Mouse (Mus musculus): ENCODE data around the gene Gm28778. TPM values are rescaled to one million over a fixed set of nuclear protein-coding genes. Genes with fewer than 3 reads are reported as not detected.
"Not testable (repeated sequence)": the region's sequence is repeated elsewhere in the genome, so short reads cannot be mapped to it uniquely, and the experiment has no call there.

The Gm28778 gene
- total RNA-seq (2021) = 1 to 10 TPM; 1.5 to 2.0 TPM
- long read RNA-seq, experiment 1, partial matches to known transcripts = 0 of 4 reads
- long read RNA-seq, experiment 1, other reads (novel, unspliced or antisense) = 4 of 4 reads
- long read RNA-seq, experiment 2 = 0 reads

DNA sequence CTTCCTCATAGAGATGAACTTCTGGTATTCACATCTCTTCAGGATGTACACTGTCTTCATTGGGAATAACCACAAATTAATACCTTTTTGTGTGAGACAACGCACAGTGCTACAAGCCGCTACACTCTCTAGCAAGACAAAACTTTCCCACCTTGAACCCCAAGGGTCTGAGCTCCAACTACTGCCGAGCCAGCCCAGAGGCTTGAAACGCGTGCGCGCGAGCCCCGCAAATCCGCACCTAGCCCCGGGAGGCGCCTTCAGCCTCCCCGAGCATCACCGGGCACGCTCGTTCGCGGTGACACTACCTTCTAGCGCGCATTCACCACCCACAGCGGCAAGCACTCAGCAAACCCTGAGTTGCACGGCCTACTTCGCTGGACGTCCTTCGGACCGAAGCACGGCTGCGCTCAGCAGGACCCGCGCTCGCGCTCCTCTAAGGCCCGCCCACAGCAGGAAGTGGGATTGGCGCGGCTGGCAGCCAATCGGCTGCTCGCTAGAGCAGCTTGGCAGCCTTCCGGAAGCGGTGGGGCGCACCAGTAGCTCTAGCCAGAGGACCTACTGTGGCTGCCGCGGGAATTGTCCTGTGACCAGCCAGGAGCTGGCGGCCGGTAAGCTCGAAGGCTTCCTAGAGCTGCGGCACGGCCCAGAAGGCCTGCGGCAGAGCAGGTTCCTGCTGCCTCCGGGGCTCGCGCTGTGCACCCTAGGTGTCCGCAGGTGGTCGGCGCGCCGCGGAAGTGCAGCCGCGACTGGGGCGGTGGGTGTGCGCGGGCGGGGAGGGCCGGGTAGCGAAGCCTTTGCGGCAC is at the start of gene Gm28778, which contains the start of the genes Pms1 and Ormdl1:
Gene Gm28778 (plus strand): TSS at position 531 of the 803 bp plus-strand sequence.
Gene Pms1 (minus strand): TSS at position 438 of the 803 bp plus-strand sequence.
Gene Ormdl1 (plus strand): TSS at position 515 of the 803 bp plus-strand sequence.
- peak; percentile 97 for DNase-seq (ENCODE audit: low spot score in 2 of 2)

DNA sequence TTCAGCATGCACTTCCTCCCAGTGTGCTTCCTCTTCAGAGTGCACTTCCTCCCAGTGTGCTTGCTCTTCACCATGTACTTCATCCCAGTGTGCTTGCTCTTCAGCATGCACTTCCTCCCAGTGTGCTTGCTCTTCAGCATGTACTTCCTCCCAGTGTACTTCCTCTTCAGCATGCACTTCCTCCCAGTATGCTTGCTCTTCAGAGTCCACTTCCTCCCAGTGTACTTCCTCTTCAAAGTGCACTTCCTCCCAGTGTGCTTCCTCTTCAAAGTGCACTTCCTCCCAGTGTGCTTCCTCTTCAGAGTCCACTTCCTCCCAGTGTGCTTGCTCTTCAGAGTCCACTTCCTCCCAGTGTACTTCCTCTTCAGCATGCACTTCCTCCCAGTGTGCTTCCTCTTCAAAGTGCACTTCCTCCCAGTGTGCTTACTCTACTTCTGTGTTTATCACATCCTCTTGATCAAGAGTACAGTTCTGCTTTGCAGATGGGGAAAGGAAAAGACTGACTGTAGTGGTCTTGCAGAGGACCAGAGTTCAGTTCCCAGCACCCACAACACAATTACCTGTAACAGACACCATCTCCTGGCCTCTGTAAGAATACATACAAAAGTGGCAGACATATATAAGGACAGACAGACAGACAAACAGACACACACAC is 31.8 kb upstream of the Gm28778 start:
- DNase-seq (ENCODE audit: low spot score in 2 of 2) = not testable (repeated sequence)

DNA sequence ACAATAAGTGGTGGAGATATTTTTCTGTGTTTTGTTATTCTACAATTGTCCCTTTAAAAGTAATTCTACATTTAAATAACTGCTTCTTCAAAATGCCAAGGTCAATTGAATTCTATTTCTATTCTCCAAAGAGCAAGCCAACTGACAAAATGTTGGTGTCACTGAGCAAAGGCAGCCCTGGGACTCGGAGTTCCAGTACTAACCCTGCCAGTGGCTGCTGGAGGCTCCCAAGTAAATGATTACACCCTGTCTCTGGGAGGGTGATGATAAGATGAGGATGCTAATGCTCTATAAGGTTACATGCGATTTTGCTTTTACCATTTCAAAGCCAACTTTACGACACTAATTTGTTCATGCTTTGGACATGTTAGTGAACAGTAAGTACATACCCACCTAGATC is 27.0 kb upstream of the Gm28778 start:
- no peak for DNase-seq (ENCODE audit: low spot score in 2 of 2)

DNA sequence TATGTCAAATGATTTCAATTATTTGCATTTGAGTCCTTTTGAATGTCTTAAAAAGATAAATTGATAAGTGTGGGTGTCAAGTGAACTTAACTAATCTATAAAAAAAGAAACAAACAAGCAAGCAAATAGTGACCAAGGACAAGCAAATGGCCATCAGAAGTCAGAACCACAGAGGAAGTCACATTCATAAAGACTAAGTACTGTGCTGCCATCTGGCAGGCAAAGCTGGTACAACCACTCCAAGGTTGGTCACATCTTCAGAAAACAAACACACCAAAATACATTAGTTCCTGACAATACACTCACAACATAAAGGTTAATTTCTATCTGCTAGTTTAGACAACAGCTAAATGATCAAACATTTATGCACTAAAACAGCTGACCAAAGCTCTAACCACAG is 24.3 kb upstream of the Gm28778 start:
- DNase-seq (ENCODE audit: low spot score in 2 of 2) = peak; percentile 52 to 55

DNA sequence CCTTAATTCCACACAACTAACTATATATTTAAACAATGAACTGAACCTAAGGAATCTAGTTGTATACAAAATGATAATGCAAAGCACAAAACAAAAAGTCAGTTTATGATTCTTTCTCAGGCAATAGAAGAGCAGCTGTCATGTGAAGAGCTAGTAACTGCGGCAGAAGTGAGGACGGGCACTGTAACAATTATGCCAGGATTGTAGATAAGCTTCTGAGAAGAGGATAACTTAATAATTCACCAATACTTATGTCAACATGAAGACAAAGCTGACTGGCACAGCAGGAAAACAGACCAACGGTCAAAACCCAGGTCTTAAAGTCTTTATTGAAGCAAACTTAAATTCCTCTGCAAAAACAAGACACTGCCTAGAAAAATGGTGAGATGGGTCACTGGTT is 5.7 kb upstream of the Gm28778 start:
- no peak for DNase-seq (ENCODE audit: low spot score in 2 of 2)

DNA sequence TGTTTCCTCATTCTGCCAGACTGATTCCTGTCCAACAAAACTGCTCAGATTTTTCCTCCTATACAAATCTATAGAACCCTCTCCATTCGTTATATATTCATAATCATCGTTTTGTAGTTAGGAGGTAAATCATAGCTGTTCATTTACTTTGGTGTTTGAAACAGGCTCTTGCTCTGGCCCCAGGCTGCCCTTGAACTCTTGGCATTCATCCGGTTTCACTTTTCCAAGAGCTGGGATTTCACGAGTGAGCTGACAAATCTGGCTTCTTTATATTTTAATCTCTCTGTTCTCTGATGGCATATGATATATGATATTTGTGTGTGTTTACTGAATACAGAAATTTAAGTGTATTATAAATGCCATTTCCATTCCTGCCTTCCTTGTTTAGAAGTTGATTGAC is 3.6 kb downstream of the Gm28778 start:
- no peak for DNase-seq (ENCODE audit: low spot score in 2 of 2)

DNA sequence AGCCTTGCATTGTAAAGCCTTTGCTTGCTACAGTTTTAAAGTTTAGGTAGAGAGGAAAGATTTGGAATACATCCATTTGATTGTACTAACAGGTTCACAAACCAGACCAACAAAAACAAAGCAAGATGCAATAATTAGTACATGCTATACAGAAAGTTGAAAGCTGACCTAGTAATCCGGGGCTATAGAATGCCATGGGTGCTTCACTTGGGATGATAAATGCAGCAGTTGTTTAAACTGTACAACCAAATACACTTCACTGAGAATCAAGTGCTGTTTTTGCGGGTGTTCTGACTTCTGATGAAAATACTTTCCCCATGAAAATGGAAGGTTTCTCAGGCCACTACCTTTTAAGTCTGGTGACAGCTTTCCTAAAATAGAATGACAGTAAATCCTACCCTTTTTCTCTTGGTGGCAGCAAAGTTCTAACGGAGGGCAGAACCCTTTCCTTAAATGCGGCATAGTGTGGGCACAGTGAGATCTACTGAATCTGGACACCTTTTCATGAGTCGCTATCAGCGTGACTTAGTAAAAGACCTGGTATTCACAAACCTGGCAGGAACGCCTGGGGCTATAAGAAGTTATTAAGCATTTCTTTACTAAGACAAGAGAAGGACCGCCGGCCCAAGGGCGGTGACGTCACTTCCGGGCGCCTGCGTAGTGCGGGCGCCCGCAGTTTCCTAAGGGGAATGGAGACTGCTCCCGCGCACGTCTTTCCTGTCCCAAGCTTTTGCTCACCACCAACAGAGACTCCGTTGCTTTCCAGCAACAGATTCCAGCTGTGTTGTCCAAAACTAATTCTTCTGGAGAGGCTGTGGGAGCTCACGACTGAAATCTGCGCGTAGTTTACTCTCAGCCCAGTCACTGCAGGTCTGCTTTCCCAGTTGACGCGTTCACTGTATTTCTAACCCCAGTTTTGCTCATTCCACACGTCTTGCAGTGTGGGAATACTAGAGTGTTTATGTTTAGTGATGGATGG is 16.4 kb downstream of the Gm28778 start, which contains the start of gene Osgepl1:
Gene Osgepl1 (plus strand): TSS at position 636 of the 979 bp plus-strand sequence.
- DNase-seq (ENCODE audit: low spot score in 2 of 2) = peak; percentile 82 to 88

DNA sequence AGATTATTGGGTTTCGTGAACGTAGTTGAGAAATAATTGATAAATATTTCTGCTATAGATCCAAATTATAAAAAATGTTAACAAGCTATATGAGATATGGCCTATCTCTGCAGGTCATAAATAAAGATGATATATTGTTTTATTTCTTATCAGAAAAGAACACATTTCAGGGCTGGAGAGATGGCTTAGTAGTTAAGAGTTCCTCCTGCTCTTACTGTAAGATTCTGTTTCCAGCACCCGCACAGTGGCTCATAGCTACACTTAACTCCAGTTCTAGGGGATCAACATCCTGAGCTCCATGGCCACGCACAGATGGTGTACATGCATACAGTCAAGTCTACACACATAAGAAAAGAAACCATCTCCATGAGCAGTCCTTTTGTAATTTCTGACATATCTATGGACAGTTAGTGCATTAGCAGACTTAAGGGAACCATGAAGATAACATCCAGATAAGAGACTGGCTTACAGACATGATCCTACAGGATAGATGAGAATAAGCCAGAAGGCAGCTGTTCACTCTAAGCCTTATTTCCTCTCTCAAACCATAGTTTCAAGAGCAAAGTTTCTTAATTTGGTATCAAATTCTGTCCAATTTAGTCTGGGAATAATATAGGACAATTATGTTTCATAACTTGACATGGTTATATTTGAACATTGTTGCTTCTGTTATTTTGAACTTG is 24.9 kb downstream of the Gm28778 start:
- no peak for DNase-seq (ENCODE audit: low spot score in 2 of 2)

DNA sequence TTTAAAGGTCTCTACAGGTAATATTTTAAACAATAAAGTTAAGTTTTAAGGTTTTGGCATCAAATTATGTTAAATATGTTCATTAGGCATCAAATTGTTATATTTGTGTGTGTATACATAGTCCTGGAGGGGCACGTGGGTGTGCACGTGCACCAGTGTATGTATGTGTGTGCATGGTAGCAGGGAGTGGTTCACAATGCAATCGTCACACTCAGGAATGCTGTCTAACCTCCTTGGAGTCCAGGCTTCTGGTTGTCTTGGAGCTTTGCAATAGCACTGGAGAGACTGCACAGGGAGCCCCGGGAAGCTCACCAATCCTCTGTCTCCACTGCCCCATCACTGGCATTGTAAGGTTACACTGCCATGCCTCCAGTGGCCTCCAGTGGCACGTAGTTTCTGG is 26.3 kb downstream of the Gm28778 start:
- DNase-seq (ENCODE audit: low spot score in 2 of 2) = no peak

DNA sequence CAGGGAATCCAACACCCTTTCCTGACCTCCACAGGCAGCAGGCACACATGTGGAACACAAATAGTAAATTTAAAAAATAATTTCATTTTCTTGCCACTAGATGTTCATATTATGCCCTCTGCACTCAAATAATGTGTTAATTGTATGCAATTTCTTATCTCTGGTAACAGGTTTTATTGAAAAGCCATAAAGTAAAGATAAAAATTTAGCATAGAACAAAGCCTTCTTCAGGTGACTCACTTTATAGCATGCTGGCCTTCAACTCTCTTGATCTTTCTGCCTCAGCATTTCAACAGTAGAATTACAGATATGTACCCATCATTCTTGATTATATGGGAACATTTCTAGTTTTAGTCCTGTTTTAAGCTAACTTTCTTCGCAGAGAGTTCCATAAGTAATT is 27.4 kb downstream of the Gm28778 start:
- DNase-seq (ENCODE audit: low spot score in 2 of 2) = no peak

DNA sequence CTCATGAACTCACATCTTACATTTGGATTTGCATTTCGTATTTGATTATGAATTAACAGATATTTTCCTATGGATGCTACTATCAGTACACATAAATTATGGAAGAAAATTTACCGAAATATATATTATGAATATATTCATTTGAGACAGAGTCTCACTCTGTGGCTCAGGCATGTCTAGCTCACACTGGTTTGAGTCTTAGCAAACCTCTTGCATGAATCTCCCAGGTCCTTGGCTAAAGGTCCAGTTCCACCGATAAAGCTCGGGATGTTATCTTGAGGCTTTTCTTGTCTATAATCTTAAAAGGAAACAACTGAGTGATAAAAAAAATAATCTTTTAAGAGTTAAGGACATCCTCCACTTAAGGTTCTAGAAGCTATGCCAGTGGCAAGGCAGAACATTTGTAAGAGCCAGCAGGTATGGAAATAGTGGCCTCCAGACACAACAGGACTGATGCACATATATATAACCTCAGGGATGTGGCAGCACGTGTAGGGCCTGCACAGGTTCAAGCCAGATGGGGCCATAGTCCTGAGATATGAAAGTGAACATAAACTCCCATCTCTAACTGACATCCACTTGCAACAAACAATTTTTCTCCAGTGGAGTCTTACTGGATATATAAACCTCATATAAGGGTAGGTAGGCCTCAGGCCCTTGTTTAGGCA is 28.1 kb downstream of the Gm28778 start:
- no peak for DNase-seq (ENCODE audit: low spot score in 2 of 2)

DNA sequence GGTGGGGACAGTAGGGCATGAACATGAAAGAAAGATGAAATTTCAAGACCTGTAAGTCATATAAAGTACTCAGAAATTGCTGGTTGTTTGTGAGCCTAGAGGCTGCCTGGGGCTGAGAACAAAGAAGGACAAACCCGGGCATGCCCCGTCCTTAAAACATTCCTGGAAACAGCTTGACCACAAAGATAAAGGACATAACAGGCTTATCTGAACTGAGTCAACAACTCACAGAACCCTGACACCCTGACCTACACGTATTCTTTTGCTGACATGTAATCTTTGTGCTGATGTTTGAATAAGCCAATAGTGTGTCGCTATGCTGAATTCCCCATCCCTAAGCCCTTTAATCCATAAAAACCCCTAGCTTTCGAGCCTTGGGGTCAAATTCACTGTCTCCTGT is 36.6 kb downstream of the Gm28778 start:
- not testable (repeated sequence) for DNase-seq (ENCODE audit: low spot score in 2 of 2)

DNA sequence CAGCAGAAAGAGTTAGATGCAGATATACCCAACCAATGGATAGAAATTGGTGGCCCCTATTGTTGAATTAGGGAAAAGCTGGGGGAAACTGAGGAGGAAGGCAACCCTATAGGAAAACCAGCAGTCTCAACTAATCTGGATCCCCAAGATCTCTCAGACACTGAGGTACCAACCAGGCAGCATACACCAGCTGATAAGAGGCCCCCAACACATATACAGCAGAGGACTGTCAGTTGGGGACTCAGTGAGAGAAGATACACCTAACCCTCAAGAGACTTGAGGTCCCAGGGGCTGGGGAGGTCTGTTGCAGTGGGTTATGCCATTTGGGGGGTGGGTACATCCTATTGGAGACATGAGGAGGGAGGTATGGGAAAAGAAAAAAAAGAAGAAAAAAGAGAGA is 38.6 kb downstream of the Gm28778 start:
- DNase-seq (ENCODE audit: low spot score in 2 of 2) = no peak

DNA sequence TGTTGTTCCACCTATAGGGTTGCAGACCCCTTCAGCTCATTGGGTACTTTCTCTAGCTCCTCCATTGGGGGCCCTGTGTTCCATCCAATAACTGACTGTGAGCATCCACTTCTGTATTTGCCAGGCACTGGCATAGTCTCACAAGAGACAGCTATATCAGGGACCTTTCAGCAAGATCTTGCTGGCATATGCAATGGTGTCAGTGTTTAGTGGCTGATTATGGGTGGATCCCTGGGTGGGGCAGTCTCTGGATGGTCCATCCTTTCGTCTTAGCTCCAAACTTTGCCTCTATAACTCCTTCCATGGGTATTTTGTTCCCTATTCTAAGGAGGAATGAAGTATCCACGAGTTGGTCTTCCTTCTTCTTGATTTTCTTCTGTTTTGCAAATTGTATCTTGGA is 40.5 kb downstream of the Gm28778 start:
- DNase-seq (ENCODE audit: low spot score in 2 of 2) = not testable (repeated sequence)

DNA sequence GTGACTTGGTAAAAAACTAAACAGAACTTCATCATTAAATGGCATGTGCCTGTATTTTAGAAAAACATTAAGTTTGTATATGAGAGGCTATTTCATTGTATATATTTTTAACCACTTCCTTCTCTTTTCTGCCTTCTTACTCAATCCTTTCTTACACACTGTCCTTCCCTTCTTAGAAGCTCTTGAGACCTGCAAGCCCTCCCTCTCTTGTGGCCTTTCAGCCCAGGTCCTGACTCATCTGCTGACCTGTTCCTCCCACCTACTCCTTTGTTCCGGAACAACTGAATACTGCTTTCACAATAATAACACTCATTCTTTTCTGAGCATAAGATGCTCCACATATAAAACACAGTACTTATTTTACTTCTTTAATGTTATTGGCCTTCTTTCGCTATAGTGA is 44.2 kb downstream of the Gm28778 start:
- no peak for DNase-seq (ENCODE audit: low spot score in 2 of 2)

DNA sequence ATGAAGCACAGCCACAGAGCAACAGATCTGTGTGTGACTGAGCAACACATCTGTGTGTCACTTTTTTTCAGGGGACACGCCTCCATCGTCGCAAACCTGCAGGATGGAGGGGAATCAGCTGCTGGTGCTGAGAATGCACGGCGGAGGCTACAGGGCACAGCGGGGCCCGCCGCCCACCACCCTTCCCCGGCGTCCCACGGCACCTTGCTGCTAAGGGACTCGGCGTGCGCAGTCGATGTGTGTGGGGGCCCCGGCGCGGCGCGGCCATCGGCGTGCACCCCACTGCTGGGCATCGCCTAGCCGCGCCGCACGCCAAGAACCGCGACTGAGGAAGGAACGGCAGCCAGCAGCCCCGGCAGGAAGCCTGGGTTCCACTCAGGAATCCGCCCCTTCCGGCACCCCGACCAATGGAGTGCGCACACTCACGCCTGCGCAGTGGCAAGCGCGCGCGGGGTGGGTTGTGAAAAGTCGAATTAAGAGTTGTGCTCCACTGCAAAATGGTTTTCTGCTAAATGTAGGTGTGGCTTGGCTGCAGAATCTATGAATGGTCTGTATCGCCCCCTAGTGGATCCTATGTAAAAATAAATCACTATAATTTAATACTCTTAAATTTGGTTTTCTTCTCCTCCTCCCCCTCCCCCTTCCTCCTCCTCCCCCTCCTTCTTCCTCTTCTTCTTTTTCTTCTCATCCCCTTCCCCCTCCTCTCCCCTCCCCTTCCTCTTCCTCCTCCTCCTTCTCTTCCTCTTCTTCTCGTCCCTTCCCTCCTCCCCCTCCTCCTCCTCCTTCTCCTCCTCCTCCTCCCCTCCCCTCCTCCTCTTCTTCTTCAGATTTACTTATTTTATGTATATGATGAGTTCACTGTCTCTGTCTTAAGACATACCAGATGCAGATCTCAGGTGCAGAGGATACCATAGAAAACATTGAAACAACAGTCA is 55.7 kb downstream of the Gm28778 start, which contains the start of the genes Asdurf, Gm28551 and Asnsd1:
Gene Asdurf (minus strand): TSS at position 293 of the 935 bp plus-strand sequence.
Gene Gm28551 (minus strand): TSS at position 341 of the 935 bp plus-strand sequence.
Gene Asnsd1 (minus strand): TSS at position 426 of the 935 bp plus-strand sequence.
- DNase-seq (ENCODE audit: low spot score in 2 of 2) = peak; percentile 94 to 98

DNA sequence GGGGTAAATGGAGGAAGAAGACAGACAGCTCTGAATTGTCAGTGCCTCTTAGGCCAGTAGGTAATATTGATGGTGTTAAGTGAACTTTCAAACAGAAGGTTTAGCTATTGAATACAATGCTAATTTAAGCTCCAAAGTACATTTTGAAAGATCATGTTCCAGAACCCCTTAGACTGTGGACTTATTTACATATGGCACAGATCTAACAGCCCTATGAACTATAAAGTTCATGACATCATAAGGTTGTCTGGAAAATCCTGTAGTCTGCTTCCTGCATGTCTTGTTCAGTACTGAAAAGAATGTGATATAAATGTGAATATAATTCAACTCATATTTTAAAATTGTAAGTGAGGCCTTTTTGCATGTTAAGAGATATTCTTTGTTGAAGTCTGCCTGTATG is 62.1 kb downstream of the Gm28778 start:
- no peak for DNase-seq (ENCODE audit: low spot score in 2 of 2)
